15 mouse cellular contexts compared by ENCODE assay signal in the genomic region with DNA sequence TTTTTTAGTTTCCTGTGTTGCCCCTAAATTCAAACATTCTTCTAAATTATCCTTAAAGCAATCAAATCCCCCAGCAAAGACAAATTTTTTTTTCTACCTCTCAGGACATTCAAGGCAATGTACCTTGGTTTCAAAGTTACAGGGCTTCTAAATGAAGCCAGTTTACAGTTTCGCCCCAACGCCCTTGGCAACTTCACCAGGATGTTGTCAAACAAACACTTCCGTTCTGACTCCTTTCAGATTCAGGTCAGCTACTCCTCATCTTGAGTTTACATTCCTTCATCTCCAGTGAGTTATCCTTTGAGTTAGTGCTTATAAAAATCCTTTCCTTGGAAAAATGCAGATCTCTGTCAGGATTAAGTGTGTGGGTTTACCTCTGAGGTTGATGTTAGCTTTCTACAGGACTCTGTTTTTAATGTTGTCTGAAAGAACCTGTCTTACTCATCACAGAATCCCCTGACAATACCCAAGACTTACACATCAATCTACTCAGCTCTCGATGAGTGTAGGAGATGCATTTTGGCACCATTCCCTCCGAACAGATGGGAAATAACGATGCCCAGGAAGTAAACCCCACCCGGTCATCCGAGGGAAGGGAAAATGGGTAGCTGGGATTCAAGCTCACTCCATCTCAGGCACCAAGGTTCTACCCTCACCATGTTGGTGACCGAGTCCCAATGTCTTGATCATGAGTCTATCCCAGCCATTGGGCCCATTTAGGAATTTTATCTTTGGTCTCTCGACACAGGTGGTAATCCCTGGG. TPM values are rescaled to one million over a fixed set of nuclear protein-coding genes. Genes with fewer than 3 reads are reported as not detected.
DNase-seq lines count a peak whose midpoint lies in the region; ATAC-seq and TF ChIP-seq lines count a peak whose summit lies in the region.
"Had no signal": no experiment of that assay in that cellular context is flagged by ENCODE, and none has a peak within 500 bp of the region (broad histone marks: within the 10 kb centered on the region; RNA-seq: fewer than 3 reads in every experiment).

No protein-coding gene starts in this region.

- no peak overlapping the region for H3K4me3 ChIP-seq in forebrain, embryonic 14.5 days (ENCODE audit: low read depth, low read length)
- no peak overlapping the region for H3K4me3 ChIP-seq in forebrain, embryonic 10.5 days
- no peak overlapping the region for H3K4me3 ChIP-seq in kidney, embryonic 14.5 days (ENCODE audit: low read length)
- H3K4me3 ChIP-seq: forebrain, embryonic 15.5 days; limb, embryonic 12.5 days; neural tube, embryonic 13.5 days had no signal

- DNase-seq in forebrain, embryonic 14.5 days (ENCODE audit: low spot score) = peak; percentile 12
- no peak for DNase-seq in forebrain, embryonic 10.5 days (ENCODE audit: extremely low spot score, low spot score)
- peak; percentile 47 for DNase-seq in kidney, postnatal 14 days
- DNase-seq in A20 (ENCODE audit: low read depth, low spot score) (peak; percentile 65), MN1 (ENCODE audit: low spot score) (no peak)
- DNase-seq in brain, embryonic 14.5 days (ENCODE audit: low read depth) = peak; percentile 29
- DNase-seq: adrenal gland, postnatal 14 days; layer of hippocampus, postnatal 36 days; thymus, adult 18-20 months had no signal

- no peak overlapping the region for H3K27ac ChIP-seq in forebrain, embryonic 14.5 days (ENCODE audit: low read depth, low read length)
- no peak overlapping the region for H3K27ac ChIP-seq in forebrain, embryonic 10.5 days
- H3K27ac ChIP-seq in kidney, embryonic 14.5 days (ENCODE audit: low read depth, low read length) = no peak overlapping the region
- H3K27ac ChIP-seq: forebrain, embryonic 15.5 days; hindbrain, embryonic 14.5 days; kidney, postnatal 0 days; limb, embryonic 12.5 days; neural tube, embryonic 13.5 days had no signal

- H3K36me3 ChIP-seq in forebrain, embryonic 14.5 days (ENCODE audit: control insufficient read depth, insufficient read depth, low read length) = no peaks in the 10 kb centered on the region
- H3K36me3 ChIP-seq in forebrain, embryonic 10.5 days (replicated peaks) = peaks cover 20% of the 10 kb centered on the region
- H3K36me3 ChIP-seq in kidney, embryonic 14.5 days (ENCODE audit: control insufficient read depth, insufficient read depth, low read length) = peaks cover 9% of the 10 kb centered on the region; the same call in 1 of the 2 replicates

- H3K4me1 ChIP-seq in forebrain, embryonic 14.5 days (ENCODE audit: control insufficient read depth, insufficient read depth, low read length) = no peaks in the 10 kb centered on the region
- no peaks in the 10 kb centered on the region for H3K4me1 ChIP-seq in forebrain, embryonic 10.5 days
- H3K4me1 ChIP-seq in kidney, embryonic 14.5 days (ENCODE audit: control insufficient read depth, insufficient read depth, low read length) = no peaks in the 10 kb centered on the region
- H3K4me1 ChIP-seq: forebrain, embryonic 15.5 days; neural tube, embryonic 13.5 days had no signal

- 84% methylated on average over 10 of the region's 10 CpGs for WGBS in forebrain, embryonic 14.5 days
- WGBS in forebrain, embryonic 10.5 days = 94% methylated on average over 10 of the region's 10 CpGs
- WGBS in kidney, embryonic 14.5 days = 87% methylated on average over 10 of the region's 10 CpGs

- H3K9ac ChIP-seq in forebrain, embryonic 14.5 days (ENCODE audit: low read length) = no peak overlapping the region
- no peak overlapping the region for H3K9ac ChIP-seq in kidney, embryonic 14.5 days (ENCODE audit: low read depth, low read length)
- H3K9ac ChIP-seq: forebrain, embryonic 15.5 days; hindbrain, embryonic 14.5 days; limb, embryonic 12.5 days; neural tube, embryonic 13.5 days had no signal

- no peaks in the 10 kb centered on the region for H3K27me3 ChIP-seq in forebrain, embryonic 14.5 days (replicated peaks; ENCODE audit: control insufficient read depth, insufficient read depth, low read length)
- H3K27me3 ChIP-seq in forebrain, embryonic 10.5 days (ENCODE audit: poor library complexity, severe bottlenecking) = no peaks in the 10 kb centered on the region
- no peaks in the 10 kb centered on the region for H3K27me3 ChIP-seq in kidney, embryonic 14.5 days (ENCODE audit: control insufficient read depth, insufficient read depth, low read length)
- H3K27me3 ChIP-seq: forebrain, embryonic 15.5 days; limb, embryonic 12.5 days; neural tube, embryonic 13.5 days had no signal

- no peaks in the 10 kb centered on the region for H3K9me3 ChIP-seq in forebrain, embryonic 14.5 days (replicated peaks; ENCODE audit: control insufficient read depth, low read length)
- peaks cover 3% of the 10 kb centered on the region; the same call in 1 of the 2 replicates for H3K9me3 ChIP-seq in forebrain, embryonic 10.5 days
- no peaks in the 10 kb centered on the region for H3K9me3 ChIP-seq in kidney, embryonic 14.5 days (ENCODE audit: control insufficient read depth, low read length)
- H3K9me3 ChIP-seq: forebrain, embryonic 15.5 days; limb, embryonic 12.5 days had no signal

- TF ChIP-seq POLR2A in brain, embryonic 14.5 days (IDR thresholded peaks at IDR 0.05; ENCODE audit: borderline replicate concordance, extremely low read depth, insufficient read depth, insufficient read length, poor library complexity, severe bottlenecking) = no peak

- no peak overlapping the region for H3K4me2 ChIP-seq in forebrain, embryonic 14.5 days (ENCODE audit: low read length)
- no peak overlapping the region for H3K4me2 ChIP-seq in kidney, embryonic 14.5 days (replicated peaks; ENCODE audit: low read depth, low read length)
- H3K4me2 ChIP-seq: forebrain, embryonic 15.5 days; hindbrain, embryonic 14.5 days; limb, embryonic 12.5 days; neural tube, embryonic 13.5 days had no signal

- TF ChIP-seq CTCF in brain, embryonic 14.5 days (IDR thresholded peaks at IDR 0.05; ENCODE audit: borderline replicate concordance, extremely low read depth, insufficient read depth, insufficient read length) = no peak

- no peak for ATAC-seq in forebrain, embryonic 14.5 days
- ATAC-seq in kidney, embryonic 14.5 days (ENCODE audit: low FRiP score, low TSS enrichment) = no peak
- ATAC-seq: forebrain, embryonic 15.5 days had no signal

RNA-seq across cellular contexts. Expression of gene A930033H14Rik, which starts 33.2 kb away (rescaled TPM):
- polyA plus RNA-seq in forebrain, embryonic 14.5 days (2014; fragmentation: Nextera tagmentation; extraction: Ambion mirVana) = 0.71 and 1.0 TPM in 2 replicates
- polyA plus RNA-seq in forebrain, embryonic 10.5 days (2016; fragmentation: Nextera tagmentation; extraction: Ambion mirVana) = 0.98 and 1.2 TPM in 2 replicates
- polyA plus RNA-seq in kidney, embryonic 14.5 days (2014; fragmentation: Nextera tagmentation; extraction: Ambion mirVana) = 1.5 and 2.6 TPM in 2 replicates
- 1.6 and 1.9 TPM in 2 replicates for polyA plus RNA-seq in brain, embryonic 14.5 days (2012; rRNA removed)

Comparison
In these comparisons a context has a peak if more than half of its experiments do, and no peak if none do; other contexts are left out.
1. DNase-seq: peak in forebrain, embryonic 14.5 days (single experiment), kidney, postnatal 14 days (single experiment), A20 (single experiment) and brain, embryonic 14.5 days (single experiment); none in forebrain, embryonic 10.5 days (single experiment) and MN1 (single experiment).